Mouse (Mus musculus): ENCODE results near the gene Slc9b2.

Slc9b2 gene

DNA sequence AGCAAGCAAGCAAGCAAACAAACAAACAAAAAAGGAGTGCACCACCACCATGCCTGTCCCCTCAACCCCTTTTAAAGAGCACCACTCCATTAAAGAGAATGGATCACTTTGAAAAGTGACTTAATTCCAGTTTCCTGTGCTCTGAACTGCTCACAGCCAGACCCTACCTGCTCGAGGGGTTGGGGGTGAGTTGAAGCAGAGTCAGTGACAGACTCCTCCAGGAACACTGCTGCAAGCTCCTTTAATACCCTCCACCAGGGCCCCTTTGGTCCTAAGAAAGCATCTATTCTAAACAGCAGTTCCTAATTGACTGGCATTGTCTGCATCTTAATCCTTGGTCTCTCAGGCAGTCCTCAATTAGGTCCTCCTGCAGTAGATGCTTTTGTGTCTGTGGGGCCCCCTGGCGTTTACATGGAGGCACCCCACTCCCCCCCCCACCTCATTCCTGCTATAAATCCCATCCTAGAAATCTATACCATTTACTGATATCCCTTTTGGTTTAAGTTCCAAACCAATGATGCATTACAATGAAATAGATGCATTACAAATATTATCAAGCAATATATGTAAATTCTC, 5.5 kb downstream of the Slc9b2 start:
- no peak for DNase-seq (ENCODE audit: low spot score in 2 of 2)

DNA sequence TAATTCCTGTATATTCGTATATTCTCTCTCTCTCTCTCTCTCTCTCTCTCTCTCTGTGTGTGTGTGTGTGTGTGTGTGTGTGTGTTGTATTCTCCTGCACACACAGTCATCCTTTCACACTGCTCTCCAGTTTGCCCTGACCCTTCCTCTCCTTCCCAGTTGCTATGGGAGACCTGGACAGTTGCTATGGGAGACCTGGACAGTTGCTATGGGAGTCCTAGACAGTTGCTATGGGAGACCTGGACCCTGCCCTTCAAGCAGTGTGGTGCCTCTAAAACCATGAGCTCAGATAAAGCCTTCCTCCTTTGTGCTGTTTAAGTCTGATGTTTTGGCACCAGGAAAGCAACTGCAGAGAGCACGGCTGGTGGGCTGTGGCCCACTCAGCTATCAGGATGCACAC, 6.2 kb downstream of the Slc9b2 start:
- DNase-seq (ENCODE audit: low spot score in 2 of 2): no peak

- DNase-seq (ENCODE audit: low spot score in 2 of 2): no peak
Measured at GRCm38 (mm10) chr3:135314811-135315210, 7.3 kb downstream of the Slc9b2 start.

GRCm38 (mm10) chr3:135315720-135316425, 8.4 kb downstream of the Slc9b2 start:
- no peak for DNase-seq (ENCODE audit: low spot score in 2 of 2)

DNA sequence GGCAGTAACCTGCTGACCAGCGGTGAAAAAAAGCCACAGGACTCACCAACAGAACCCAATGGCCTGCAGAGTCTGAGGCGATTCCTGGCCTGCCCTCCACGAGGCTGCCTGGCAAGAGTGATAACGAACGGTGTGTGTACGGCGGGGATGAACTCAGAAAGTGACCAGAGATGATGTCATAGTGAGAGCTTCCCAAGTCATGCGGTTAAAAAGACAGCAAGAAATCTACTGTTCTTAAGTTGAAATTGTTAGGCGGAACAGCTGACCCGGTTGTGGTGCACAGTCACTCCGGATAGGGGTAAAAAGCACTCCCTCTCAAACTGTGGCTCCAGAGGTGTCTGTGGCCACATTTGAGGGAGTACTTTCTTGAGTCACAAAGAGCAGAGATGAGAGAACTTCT, 10.8 kb downstream of the Slc9b2 start:
- DNase-seq (ENCODE audit: low spot score in 2 of 2): no peak

DNA sequence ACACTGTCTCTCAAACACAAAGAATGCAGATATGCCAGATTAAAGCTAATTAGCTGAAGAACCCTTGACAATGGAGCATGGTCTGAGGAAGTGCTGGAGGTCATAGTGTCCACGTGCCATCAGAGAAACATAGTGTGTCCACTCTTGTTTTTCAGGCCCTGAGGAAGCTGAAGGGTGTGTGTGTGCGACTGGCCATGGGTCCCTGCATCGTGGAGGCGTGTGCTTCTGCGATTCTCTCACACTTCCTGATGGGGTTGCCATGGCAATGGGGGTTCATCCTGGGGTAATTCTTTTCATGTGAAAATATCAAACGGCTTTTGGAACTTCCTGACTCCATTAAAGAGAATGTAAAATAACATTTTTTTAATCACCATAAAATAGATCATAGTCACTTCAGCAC, 16.9 kb downstream of the Slc9b2 start:
- DNase-seq (ENCODE audit: low spot score in 2 of 2): peak in 1 of 2 experiments; percentile 6

DNA sequence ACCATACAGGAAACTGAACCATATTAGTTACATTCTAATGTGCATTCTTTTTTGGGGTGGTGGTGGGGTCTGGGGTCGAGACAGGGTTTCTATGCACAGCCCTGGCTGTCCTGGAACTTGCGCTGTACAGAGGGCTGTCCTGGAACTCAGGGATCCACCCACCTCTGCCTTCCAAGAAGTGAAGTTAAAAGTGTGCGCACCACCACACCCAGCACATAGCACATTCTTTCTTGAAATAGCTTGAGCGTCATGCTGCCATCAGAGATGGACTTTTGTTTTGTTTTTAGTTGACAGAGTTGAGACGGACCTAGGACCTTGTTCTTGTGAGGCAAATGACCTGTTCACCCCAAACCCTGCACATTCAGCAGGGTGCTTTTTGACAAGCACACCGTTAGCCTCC, 19.7 kb downstream of the Slc9b2 start:
- DNase-seq (ENCODE audit: low spot score in 2 of 2): no peak

- DNase-seq (ENCODE audit: low spot score in 2 of 2): no peak
Measured at GRCm38 (mm10) chr3:135327601-135328000, 20.1 kb downstream of the Slc9b2 start.

DNA sequence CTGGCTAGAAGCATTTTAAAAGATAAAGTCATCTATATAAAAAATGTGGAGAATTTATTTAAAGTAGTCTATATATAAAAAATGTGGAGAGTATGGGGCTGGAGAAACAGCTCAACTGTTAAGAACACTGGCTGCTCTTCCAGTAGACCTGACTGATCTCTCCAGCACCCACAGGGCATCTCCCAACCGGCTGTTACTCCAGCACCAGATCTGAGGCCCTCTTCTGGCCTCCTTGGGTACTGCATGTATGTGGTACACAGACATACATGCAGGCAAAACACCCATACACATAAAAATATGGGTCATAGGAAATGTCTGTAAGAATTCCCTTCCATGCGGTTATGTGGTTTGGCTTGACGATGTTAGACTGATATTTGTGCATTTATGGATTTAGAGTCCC, 21.1 kb downstream of the Slc9b2 start:
- peak; percentile 17 for DNase-seq (ENCODE audit: low spot score in 2 of 2)

DNA sequence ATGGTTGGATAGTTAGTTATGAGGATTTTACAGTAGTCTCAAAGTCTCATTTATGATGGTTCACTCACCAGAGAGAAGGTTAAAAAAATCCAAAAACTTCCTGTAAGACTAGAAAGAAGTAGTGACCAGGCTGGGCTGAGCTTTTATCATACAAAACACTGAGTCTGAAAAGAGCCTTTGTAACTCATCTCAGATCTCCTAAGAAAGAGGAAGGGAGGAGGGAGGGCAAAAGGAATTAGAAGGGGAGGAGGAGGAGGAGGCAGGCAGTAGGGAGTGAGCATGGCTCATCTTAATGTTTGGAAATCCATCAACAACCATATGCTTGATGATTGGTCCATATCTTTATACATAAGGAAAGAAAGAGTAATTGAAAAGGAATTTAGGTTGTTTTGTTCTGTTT, 25.2 kb downstream of the Slc9b2 start:
- no peak for DNase-seq (ENCODE audit: low spot score in 2 of 2)

DNA sequence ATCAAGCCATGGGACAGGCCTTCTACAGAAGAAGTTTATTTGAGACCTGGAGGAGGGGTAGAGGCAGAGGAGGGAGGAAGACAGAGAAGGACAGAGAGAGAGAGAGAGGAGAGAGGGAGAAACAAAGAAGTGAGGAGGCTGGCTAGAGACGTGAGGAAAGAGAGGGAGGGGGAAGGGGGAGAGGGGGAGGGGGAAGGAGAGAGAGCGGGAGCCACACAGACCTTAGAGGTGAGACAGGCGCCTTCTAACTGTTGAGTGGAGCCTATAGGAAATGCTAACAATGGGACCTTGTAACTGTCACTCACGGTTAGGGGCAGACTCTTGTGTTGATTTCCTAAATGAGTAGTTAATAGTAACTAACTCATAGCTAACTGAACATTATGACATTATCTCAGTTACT, 26.3 kb downstream of the Slc9b2 start:
- no peak for DNase-seq (ENCODE audit: low spot score in 2 of 2)

- DNase-seq (ENCODE audit: low spot score in 2 of 2): no peak
Measured at GRCm38 (mm10) chr3:135347739-135348264, 40.3 kb downstream of the Slc9b2 start, which contains the start of gene Slc9b1. Slc9b1 (plus strand) TSS chr3:135348029.

DNA sequence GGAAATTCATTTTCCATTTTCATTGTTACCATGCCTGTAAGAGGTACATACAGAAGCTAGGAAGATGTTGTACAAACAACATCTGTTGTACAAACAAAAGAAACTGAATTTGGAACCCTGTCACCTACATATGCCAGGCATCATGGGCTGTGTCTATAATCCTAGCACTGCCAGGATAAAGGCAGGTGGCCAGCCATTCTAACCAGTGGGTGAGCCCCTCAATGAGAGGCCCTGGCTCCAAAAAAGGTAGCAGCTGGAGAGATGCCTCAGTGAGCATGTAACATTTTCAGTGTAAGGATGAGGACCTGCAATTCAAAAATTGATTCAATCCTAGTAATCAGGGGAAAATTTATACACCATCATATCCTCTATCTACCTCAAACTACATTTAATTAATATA, 41.5 kb downstream of the Slc9b2 start:
- no peak for DNase-seq (ENCODE audit: low spot score in 2 of 2)

- DNase-seq (ENCODE audit: low spot score in 2 of 2): no peak
Measured at GRCm38 (mm10) chr3:135351857-135352256, 44.4 kb downstream of the Slc9b2 start.

DNA sequence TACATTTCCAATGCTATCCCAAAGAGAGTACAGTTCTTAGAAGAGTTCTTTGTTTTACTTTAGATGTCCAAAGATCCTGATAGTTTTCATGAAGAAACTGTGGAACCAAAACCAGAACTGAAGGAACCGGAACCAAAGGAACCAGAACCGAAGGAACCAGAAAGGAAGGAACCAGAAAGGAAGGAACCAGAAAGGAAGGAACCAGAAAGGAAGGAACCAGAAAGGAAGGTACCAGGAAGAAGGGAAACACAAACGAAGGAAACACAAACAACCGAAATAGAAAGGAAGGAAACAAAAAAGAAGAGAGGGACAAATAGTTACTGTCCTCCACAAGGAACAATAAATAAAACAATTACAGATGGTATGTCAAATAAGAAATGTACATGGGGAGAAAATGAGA, 49.9 kb downstream of the Slc9b2 start:
- no peak for DNase-seq (ENCODE audit: low spot score in 2 of 2)

DNA sequence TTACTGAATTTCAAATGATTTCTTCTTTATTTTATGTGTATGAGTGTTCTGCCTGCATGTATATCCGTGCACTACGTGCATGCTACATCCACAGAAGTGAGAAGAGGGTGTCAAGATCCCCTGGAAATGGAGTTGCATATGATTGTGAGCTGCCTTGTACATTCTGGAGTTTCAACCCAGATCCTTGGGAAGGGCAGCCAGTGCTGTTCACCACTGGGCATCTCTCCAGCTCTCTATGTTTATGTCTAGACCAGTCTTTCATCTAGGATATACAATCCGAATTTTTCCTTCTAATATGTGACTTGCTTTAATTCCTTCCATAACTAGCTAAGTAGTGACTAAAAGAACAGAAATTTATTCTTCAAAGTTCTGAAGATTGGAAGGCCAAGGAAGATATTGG, 68.3 kb downstream of the Slc9b2 start:
- DNase-seq (ENCODE audit: low spot score in 2 of 2): no peak

GRCm38 (mm10) chr3:135377445-135377844, 69.9 kb downstream of the Slc9b2 start:
- no peak for DNase-seq (ENCODE audit: low spot score in 2 of 2)

- DNase-seq (ENCODE audit: low spot score in 2 of 2): no peak
Measured at GRCm38 (mm10) chr3:135379868-135380267, 72.4 kb downstream of the Slc9b2 start.

GRCm38 (mm10) chr3:135393186-135393585, 85.7 kb downstream of the Slc9b2 start:
- DNase-seq (ENCODE audit: low spot score in 2 of 2): no peak
